Mouse (Mus musculus): Measurements from ENCODE around the gene Skap2. TPM values are rescaled to one million over a fixed set of nuclear protein-coding genes. Genes with fewer than 3 reads are reported as not detected.

Skap2 gene
- polyA plus RNA-seq, 1 experiment, result 23.0 TPM

DNA sequence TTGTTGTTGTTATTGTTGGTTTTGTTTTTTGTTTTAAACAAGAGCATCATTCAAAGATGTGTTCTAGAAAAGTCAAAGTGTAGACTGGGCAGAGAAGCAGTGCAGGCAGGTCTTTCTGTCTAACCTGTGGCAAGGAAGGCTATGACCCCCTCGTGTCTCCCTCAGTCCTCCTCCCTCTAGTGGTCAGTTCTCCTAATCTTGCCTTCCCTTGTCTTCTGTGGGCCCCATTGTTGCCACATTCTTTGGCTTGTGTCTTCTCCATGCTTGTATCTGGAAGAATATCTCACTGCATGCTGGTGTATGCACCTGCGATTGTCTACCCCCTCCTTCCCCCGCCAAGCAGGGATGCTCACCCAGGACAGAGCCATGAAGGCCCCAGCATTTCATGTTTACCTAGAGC, 174.2 kb downstream of the Skap2 start:
- Histone ChIP-seq H3K36me3 (replicated peaks; ENCODE audit: low read length) (no peaks in the 10 kb centered on the region), H3K9me3 (no peaks in the 10 kb centered on the region), H3K4me1 (peaks cover 3% of the 10 kb centered on the region), H3K4me3 (replicated peaks) (no peak overlapping the region), H3K27me3 (replicated peaks) (peaks cover 39% of the 10 kb centered on the region)
- TF ChIP-seq GATA1 (IDR thresholded peaks at IDR 0.05; ENCODE audit: borderline replicate concordance, low read length) (no peak), FLI1 (IDR thresholded peaks at IDR 0.05; ENCODE audit: low read length) (no peak)

DNA sequence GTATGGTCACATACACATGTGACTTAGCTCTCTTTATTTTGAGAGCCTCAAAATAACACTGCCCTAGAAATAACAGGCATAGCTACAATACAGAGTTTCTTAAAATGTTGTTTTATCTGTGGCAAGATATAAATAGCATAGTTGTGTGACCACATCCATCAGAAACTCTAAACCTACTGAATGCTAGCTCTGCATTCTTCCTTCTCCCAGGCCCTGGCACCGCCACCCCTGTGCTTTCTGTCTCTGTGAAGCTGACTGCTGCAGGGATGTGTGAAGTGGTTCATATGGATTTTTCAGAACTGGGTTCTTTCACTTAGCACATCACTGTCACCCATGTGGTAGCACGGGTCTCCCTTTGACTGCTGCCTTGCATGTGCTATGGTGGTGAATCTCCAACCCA, 179.0 kb downstream of the Skap2 start:
- Histone ChIP-seq H3K36me3 (replicated peaks; ENCODE audit: low read length) (no peaks in the 10 kb centered on the region), H3K9me3 (no peaks in the 10 kb centered on the region), H3K4me3 (replicated peaks) (no peak overlapping the region), H3K27me3 (replicated peaks) (peaks cover 47% of the 10 kb centered on the region), H3K4me1 (peaks cover 6% of the 10 kb centered on the region)
- TF ChIP-seq FLI1 (IDR thresholded peaks at IDR 0.05; ENCODE audit: low read length) (no peak), GATA1 (IDR thresholded peaks at IDR 0.05; ENCODE audit: borderline replicate concordance, low read length) (no peak)

DNA sequence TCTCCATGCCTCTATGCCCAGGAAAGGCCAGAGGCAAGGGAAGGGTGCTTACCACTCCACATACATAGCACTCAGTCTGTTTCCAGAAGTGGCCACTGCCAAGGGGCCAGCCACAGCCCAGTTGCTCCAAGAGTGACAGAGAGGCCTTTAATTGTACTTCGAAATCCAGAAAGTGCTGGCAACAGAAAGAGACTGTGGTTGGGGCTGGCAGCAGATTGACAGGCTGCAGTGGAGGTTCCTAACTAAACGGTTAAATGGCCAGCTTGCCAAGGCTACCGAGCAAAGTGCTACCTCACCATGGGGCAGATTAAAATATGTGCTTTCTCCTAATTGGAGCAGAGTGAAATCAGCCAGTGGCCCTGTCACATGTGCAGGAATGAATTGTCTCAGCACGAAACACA, 186.7 kb downstream of the Skap2 start:
- TF ChIP-seq GATA1 (IDR thresholded peaks at IDR 0.05; ENCODE audit: borderline replicate concordance, low read length) (no peak), FLI1 (IDR thresholded peaks at IDR 0.05; ENCODE audit: low read length) (no peak)
- no peaks in the 10 kb centered on the region for H3K4me1 ChIP-seq

DNA sequence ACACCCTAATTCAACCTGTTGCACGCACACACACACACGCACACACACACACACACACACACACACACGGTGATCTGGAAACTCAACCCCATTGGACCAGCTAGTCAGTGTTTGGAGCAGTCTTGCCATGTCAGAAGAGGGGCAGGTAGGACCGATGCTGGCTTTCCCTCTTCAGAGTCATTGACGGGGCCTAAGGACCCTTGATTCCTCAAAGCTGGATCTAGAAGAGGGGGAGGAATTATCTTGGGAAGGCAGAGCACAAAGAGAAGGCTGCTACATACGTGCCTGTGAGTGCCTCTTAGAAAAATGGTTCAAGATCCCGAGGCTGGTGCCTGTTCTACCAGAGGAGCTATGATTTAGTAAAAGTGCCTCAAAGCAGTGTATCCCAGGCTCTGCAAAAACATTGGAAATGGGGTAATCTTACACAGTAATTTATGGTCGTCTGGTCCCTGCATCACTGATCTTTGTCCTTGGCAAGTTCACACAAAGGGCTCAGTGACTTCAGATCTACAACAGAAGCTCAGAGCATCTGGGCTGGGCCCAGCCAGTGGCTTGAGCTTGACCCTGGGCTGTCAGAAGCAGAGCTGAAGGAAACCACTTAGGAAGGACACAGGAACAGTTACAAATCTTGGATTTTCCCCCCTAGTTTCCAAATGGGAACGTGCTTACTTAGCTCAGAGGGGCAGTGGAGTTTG, 188.1 kb downstream of the Skap2 start:
- no peak overlapping the region for H3K4me3 ChIP-seq (replicated peaks)
- H3K27me3 ChIP-seq (replicated peaks), result peaks cover 46% of the 10 kb centered on the region
- no peak for TF ChIP-seq FLI1 (IDR thresholded peaks at IDR 0.05; ENCODE audit: low read length)
- TF ChIP-seq GATA1 (IDR thresholded peaks at IDR 0.05; ENCODE audit: borderline replicate concordance, low read length), result no peak

More for the DNA sequence above, 186.7 kb downstream of the Skap2 start:
- Histone ChIP-seq H3K4me3 (replicated peaks) (no peak overlapping the region), H3K9me3 (peaks cover 9% of the 10 kb centered on the region), H3K36me3 (replicated peaks; ENCODE audit: low read length) (no peaks in the 10 kb centered on the region), H3K27me3 (replicated peaks) (peaks cover 43% of the 10 kb centered on the region)

DNA sequence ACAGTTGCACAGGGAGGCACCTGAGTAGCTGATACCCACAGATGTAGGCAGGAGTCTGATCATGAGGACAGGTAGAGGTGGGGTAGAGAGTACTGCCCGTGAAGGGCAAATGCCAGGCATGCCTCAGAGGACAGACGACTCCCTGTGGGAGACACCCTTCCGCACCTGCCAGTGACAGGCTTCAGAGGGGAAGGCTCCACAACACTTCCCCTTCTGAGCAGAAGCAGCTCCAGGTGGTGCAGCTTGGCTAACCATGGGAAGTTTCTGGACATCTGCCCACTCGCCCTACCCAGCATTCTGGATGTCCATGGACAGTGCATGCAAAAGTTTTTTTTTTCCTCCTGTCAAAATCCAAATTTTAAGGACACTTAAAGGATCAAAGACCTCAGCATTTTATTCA, 190.3 kb downstream of the Skap2 start:
- H3K27me3 ChIP-seq (replicated peaks), result peaks cover 46% of the 10 kb centered on the region
- TF ChIP-seq FLI1 (IDR thresholded peaks at IDR 0.05; ENCODE audit: low read length), result no peak
- TF ChIP-seq GATA1 (IDR thresholded peaks at IDR 0.05; ENCODE audit: borderline replicate concordance, low read length), result no peak
- no peaks in the 10 kb centered on the region for H3K4me1 ChIP-seq
- H3K9me3 ChIP-seq, result peaks cover 9% of the 10 kb centered on the region
- no peaks in the 10 kb centered on the region for H3K36me3 ChIP-seq (replicated peaks; ENCODE audit: low read length)
- no peak overlapping the region for H3K4me3 ChIP-seq (replicated peaks)

More for the DNA sequence above, 188.1 kb downstream of the Skap2 start:
- Histone ChIP-seq H3K9me3 (peaks cover 9% of the 10 kb centered on the region), H3K36me3 (replicated peaks; ENCODE audit: low read length) (no peaks in the 10 kb centered on the region), H3K4me1 (no peaks in the 10 kb centered on the region)

DNA sequence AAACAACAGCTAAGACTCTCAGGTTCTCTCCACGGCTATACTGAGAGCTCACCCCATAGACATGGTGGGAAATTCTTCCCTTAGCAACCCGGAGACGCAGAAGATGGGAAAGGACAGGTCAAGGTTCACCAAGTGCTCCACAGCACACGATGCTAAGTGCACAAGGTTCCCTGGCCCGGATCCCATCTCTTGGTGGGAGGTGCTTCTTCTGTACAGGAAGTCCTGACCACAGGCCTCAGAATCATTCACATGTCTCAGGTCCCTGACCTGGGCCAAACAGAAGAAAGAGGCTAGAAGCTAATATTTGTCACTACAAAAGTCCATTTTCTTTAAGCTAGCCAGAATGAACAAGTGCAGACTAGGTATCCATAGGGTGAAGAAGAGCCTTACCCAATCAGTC, 191.5 kb downstream of the Skap2 start:
- H3K36me3 ChIP-seq (replicated peaks; ENCODE audit: low read length), result no peaks in the 10 kb centered on the region
- H3K4me1 ChIP-seq, result no peaks in the 10 kb centered on the region
- peaks cover 48% of the 10 kb centered on the region for H3K27me3 ChIP-seq (replicated peaks)
- no peak overlapping the region for H3K4me3 ChIP-seq (replicated peaks)
- no peak for TF ChIP-seq GATA1 (IDR thresholded peaks at IDR 0.05; ENCODE audit: borderline replicate concordance, low read length)
- no peak for TF ChIP-seq FLI1 (IDR thresholded peaks at IDR 0.05; ENCODE audit: low read length)
- H3K9me3 ChIP-seq, result peaks cover 9% of the 10 kb centered on the region

DNA sequence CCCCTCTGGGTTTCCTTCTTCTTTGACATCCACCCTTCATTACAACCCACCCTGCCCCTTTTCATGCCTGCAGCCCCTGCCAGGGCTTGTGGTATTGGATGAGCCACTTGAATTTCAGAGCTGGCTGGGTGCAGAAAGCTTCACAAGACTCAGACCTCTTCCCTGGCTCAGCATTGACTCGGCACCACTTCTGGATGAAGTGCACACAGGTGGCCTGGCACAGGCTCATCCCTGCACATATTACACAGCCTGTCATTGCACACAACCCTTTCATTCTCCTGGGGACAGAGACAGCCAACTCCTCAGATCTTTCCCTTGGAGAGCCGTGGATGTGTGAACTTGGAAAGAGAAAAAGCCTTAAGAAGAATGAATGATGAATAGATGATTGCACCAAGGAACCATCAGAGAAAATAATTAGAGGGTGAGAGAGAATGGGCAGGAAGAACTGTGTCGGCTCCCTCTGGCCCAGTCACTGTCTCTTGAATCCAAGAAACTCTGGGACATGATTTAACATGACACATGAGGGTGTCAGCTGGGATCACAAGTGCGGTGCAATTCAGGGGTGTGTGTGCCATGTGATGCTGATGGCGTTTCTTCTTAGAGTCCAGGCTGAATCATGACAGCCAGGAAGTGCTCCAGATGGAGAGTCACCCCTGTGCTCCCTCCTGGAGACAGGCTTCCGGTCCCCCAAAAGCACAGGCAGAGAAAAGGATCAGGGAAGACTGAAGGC, 195.3 kb downstream of the Skap2 start:
- Histone ChIP-seq H3K4me1 (no peaks in the 10 kb centered on the region), H3K4me3 (replicated peaks) (no peak overlapping the region), H3K36me3 (replicated peaks; ENCODE audit: low read length) (no peaks in the 10 kb centered on the region), H3K9me3 (no peaks in the 10 kb centered on the region), H3K27me3 (replicated peaks) (peaks cover 59% of the 10 kb centered on the region)
- TF ChIP-seq GATA1 (IDR thresholded peaks at IDR 0.05; ENCODE audit: borderline replicate concordance, low read length) (no peak), FLI1 (IDR thresholded peaks at IDR 0.05; ENCODE audit: low read length) (no peak)

DNA sequence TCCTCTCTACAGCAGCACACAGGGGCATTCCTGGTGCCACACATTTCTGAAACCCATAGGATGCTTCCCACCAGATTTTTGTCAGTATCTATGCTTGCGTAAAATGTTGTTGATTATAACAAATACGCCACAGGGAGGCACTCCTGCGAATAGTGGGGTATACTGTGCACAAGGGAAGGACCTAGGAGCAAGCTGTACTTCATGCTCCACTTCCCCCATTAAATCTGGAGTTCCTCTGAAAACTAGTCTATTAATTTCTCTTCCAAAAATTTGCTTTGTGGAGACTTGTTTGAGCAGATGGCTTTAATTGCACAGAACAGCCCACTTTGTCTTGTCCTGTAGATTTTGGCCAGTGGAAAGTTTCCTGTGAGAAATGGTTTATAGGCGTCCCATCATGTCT, 201.4 kb downstream of the Skap2 start:
- no peaks in the 10 kb centered on the region for H3K4me1 ChIP-seq
- H3K9me3 ChIP-seq, result peaks cover 8% of the 10 kb centered on the region
- no peak overlapping the region for H3K4me3 ChIP-seq (replicated peaks)
- TF ChIP-seq FLI1 (IDR thresholded peaks at IDR 0.05; ENCODE audit: low read length) (no peak), GATA1 (IDR thresholded peaks at IDR 0.05; ENCODE audit: borderline replicate concordance, low read length) (no peak)
- peaks cover 44% of the 10 kb centered on the region for H3K27me3 ChIP-seq (replicated peaks)
- no peaks in the 10 kb centered on the region for H3K36me3 ChIP-seq (replicated peaks; ENCODE audit: low read length)

DNA sequence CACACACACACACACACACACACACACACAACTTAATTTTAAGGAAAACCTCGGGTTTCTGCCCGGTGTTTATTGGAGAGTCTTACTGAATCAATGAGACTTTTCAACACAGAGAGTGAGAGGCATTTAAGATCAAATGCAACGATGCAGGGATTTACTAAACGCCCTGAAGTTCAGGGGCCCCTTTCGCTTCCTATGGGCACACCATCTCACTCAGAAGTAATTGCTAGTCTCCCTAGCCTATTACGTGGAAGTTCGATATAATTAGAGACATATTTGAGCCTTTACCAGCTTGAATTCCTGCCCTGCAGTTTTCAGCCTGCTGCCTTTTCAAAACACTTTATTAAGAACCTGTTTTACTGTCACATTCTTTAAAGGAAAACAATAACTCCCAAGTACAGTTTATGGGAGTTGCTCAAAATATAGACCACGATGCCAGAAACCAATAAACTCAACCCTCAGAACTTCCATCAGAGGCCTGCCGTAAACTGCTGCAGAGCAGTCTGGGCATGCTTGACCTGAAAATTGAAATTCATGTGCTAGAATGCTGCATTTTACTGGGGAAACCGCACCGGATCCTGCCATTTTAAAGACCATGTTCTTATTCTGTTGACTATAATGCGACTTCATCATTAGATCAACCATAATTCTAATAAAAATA, 203.1 kb downstream of the Skap2 start:
- peaks cover 35% of the 10 kb centered on the region for H3K27me3 ChIP-seq (replicated peaks)
- H3K9me3 ChIP-seq, result peaks cover 8% of the 10 kb centered on the region
- no peak for TF ChIP-seq FLI1 (IDR thresholded peaks at IDR 0.05; ENCODE audit: low read length)
- no peak for TF ChIP-seq GATA1 (IDR thresholded peaks at IDR 0.05; ENCODE audit: borderline replicate concordance, low read length)
- H3K36me3 ChIP-seq (replicated peaks; ENCODE audit: low read length), result no peaks in the 10 kb centered on the region
- no peaks in the 10 kb centered on the region for H3K4me1 ChIP-seq
- H3K4me3 ChIP-seq (replicated peaks), result no peak overlapping the region

DNA sequence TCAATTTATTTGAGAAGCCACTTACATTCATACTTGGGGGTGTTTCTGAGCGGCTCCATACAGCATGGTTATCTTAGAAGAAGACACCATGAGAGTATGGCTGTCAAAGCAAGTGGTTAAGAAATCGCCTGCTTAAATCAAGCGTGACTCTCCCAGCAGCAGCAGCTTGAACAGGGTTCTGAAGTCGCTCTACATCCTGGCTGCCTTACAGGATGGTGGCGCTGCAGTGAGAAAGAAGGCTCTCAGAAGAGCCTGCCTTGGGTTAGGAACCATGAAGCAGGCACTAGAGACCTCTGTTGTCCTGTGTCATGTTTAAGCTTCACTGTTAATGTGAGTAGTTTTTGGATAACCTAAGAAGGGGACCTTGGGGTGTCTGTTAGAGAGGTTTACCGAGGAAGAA, 204.3 kb downstream of the Skap2 start:
- Histone ChIP-seq H3K4me1 (no peaks in the 10 kb centered on the region), H3K9me3 (peaks cover 8% of the 10 kb centered on the region), H3K27me3 (replicated peaks) (peaks cover 27% of the 10 kb centered on the region), H3K4me3 (replicated peaks) (no peak overlapping the region), H3K36me3 (replicated peaks; ENCODE audit: low read length) (no peaks in the 10 kb centered on the region)
- no peak for TF ChIP-seq FLI1 (IDR thresholded peaks at IDR 0.05; ENCODE audit: low read length)
- TF ChIP-seq GATA1 (IDR thresholded peaks at IDR 0.05; ENCODE audit: borderline replicate concordance, low read length), result no peak

Other genes starting within 250 kb of the Skap2 start
- gene Hoxa1, start 145.8 kb upstream of the Skap2 start, polyA plus RNA-seq (2012; ENCODE audit: insufficient read depth, low replicate concordance), result 0.09 TPM in 1 of 2 replicates, not detected in the other
- gene Hoxa2, start 152.3 kb upstream of the Skap2 start, polyA plus RNA-seq (2012; ENCODE audit: insufficient read depth, low replicate concordance), result not detected in 2 replicates
- not detected in 2 replicates for gene 5730596B20Rik, start 164.9 kb upstream of the Skap2 start, polyA plus RNA-seq (2012; ENCODE audit: insufficient read depth, low replicate concordance)
- 0.44 TPM in 1 of 2 replicates, not detected in the other for gene Hoxa4, start 179.2 kb upstream of the Skap2 start, polyA plus RNA-seq (2012; ENCODE audit: insufficient read depth, low replicate concordance)
- gene Hoxa5, start 192.0 kb upstream of the Skap2 start, polyA plus RNA-seq (2012; ENCODE audit: insufficient read depth, low replicate concordance), result 0.46 TPM in 1 of 2 replicates, not detected in the other
- gene Hoxa6, start 196.2 kb upstream of the Skap2 start, polyA plus RNA-seq (2012; ENCODE audit: insufficient read depth, low replicate concordance), result not detected in 2 replicates
- gene Hoxa3, start 200.8 kb upstream of the Skap2 start, polyA plus RNA-seq (2012; ENCODE audit: insufficient read depth, low replicate concordance), result 0.21 TPM in 1 of 2 replicates, not detected in the other
- not detected in 2 replicates for gene Gm28308, start 200.8 kb upstream of the Skap2 start, polyA plus RNA-seq (2012; ENCODE audit: insufficient read depth, low replicate concordance)
- gene Hoxa7, start 209.3 kb upstream of the Skap2 start, polyA plus RNA-seq (2012; ENCODE audit: insufficient read depth, low replicate concordance), result 2.8 and 3.2 TPM in 2 replicates
- gene Hoxa9, start 218.5 kb upstream of the Skap2 start, polyA plus RNA-seq (2012; ENCODE audit: insufficient read depth, low replicate concordance), result 3.8 TPM in 1 of 2 replicates, not detected in the other
- 0.10 TPM in 1 of 2 replicates, not detected in the other for gene Hoxa10, start 228.3 kb upstream of the Skap2 start, polyA plus RNA-seq (2012; ENCODE audit: insufficient read depth, low replicate concordance)
- gene Hoxa11, start 233.3 kb upstream of the Skap2 start, polyA plus RNA-seq (2012; ENCODE audit: insufficient read depth, low replicate concordance), result not detected in 2 replicates
- gene Hoxa13, start 248.3 kb upstream of the Skap2 start, polyA plus RNA-seq (2012; ENCODE audit: insufficient read depth, low replicate concordance), result not detected in 2 replicates

Data from megakaryocyte, embryonic 14.5 days (primary cell).